Mouse (Mus musculus): ENCODE measurements at regions not wholly inside any gene's neighbourhood (a gene's known extent, or its start where the extent isn't known, plus 50 kb on each side); places are given as distances from the start of the nearest gene placed in this dataset.

DNA sequence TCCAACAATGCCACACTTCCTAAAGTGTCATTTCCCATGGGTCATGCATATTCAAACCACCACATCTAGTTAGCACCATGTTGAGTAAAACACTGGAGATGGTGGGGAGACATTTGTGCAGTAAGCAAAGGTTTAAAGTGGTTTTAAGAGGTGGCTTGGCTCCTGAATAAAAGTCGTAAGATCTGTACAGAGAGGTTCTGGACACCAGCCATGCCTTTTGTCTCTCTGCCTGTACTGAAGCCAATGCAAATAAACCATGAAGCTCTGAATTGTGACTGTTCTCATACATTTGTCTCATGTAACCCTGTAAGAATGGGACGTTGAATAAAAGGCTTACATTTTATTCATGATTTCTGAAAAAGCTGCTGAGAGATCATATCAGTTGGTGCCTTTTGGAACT, 202.1 kb upstream of the Thrb start:
- TF ChIP-seq EP300 (IDR thresholded peaks at IDR 0.05; ENCODE audit: insufficient read depth, low read depth, low read length) (no peak), CTCF (IDR thresholded peaks at IDR 0.05) (no peak), POLR2A (IDR thresholded peaks at IDR 0.05; ENCODE audit: insufficient read depth, low read depth, low read length) (no peak)

Data from heart, adult 2 months (tissue).